Mouse (Mus musculus): Measurements from ENCODE around the gene Akain1.

Akain1 gene

GRCm38 (mm10) chr17:69438990-69439491 is at the start of gene Akain1:
Gene Akain1, plus strand, starts transcription at chr17:69439326.
- peak; percentile 59 for DNase-seq (ENCODE audit: low spot score)

- peak; percentile 11 for DNase-seq (ENCODE audit: low spot score)
Measured at GRCm38 (mm10) chr17:69396147-69397033, 42.7 kb upstream of the Akain1 start.

GRCm38 (mm10) chr17:69397163-69397562 is 42.0 kb upstream of the Akain1 start:
- DNase-seq (ENCODE audit: low spot score) = no peak

- no peak for DNase-seq (ENCODE audit: low spot score)
Measured at GRCm38 (mm10) chr17:69398092-69398491, 41.0 kb upstream of the Akain1 start.

GRCm38 (mm10) chr17:69401146-69401545 is 38.0 kb upstream of the Akain1 start:
- DNase-seq (ENCODE audit: low spot score) = no peak

- no peak for DNase-seq (ENCODE audit: low spot score)
Measured at GRCm38 (mm10) chr17:69416163-69416562, 23.0 kb upstream of the Akain1 start.

GRCm38 (mm10) chr17:69416920-69417661 is 22.0 kb upstream of the Akain1 start:
- DNase-seq (ENCODE audit: low spot score) = peak; percentile 87

- no peak for DNase-seq (ENCODE audit: low spot score)
Measured at GRCm38 (mm10) chr17:69417724-69418373, 21.3 kb upstream of the Akain1 start.

- no peak for DNase-seq (ENCODE audit: low spot score)
Measured at GRCm38 (mm10) chr17:69421592-69421991, 17.5 kb upstream of the Akain1 start.

GRCm38 (mm10) chr17:69437836-69438235 is 1.3 kb upstream of the Akain1 start:
- DNase-seq (ENCODE audit: low spot score) = no peak

GRCm38 (mm10) chr17:69438486-69438885 is 640 bp upstream of the Akain1 start:
- no peak for DNase-seq (ENCODE audit: low spot score)

GRCm38 (mm10) chr17:69439571-69440480 is 700 bp downstream of the Akain1 start:
- DNase-seq (ENCODE audit: low spot score) = no peak

GRCm38 (mm10) chr17:69441041-69441440 is 1.9 kb downstream of the Akain1 start:
- no peak for DNase-seq (ENCODE audit: low spot score)

- no peak for DNase-seq (ENCODE audit: low spot score)
Measured at GRCm38 (mm10) chr17:69448679-69449078, 9.6 kb downstream of the Akain1 start.

- DNase-seq (ENCODE audit: low spot score) = no peak
Measured at GRCm38 (mm10) chr17:69461680-69462079, 22.6 kb downstream of the Akain1 start.

GRCm38 (mm10) chr17:69463037-69463436 is 23.9 kb downstream of the Akain1 start:
- DNase-seq (ENCODE audit: low spot score) = no peak

GRCm38 (mm10) chr17:69471171-69471570 is 32.0 kb downstream of the Akain1 start:
- DNase-seq (ENCODE audit: low spot score) = no peak

- DNase-seq (ENCODE audit: low spot score) = no peak
Measured at GRCm38 (mm10) chr17:69472401-69472800, 33.3 kb downstream of the Akain1 start.

- no peak for DNase-seq (ENCODE audit: low spot score)
Measured at GRCm38 (mm10) chr17:69474084-69474483, 35.0 kb downstream of the Akain1 start.

- DNase-seq (ENCODE audit: low spot score) = peak; percentile 4
Measured at GRCm38 (mm10) chr17:69475423-69475822, 36.3 kb downstream of the Akain1 start.

- DNase-seq (ENCODE audit: low spot score) = no peak
Measured at GRCm38 (mm10) chr17:69477526-69477925, 38.4 kb downstream of the Akain1 start.

Measured in ovary, adult 18-20 months (tissue).